Mouse (Mus musculus): ENCODE measurements around the gene Rassf4. TPM values are rescaled to one million over a fixed set of nuclear protein-coding genes. Genes with fewer than 3 reads are reported as not detected.

Rassf4 gene
- polyA plus RNA-seq, 1 experiment: 8.8 TPM

DNA sequence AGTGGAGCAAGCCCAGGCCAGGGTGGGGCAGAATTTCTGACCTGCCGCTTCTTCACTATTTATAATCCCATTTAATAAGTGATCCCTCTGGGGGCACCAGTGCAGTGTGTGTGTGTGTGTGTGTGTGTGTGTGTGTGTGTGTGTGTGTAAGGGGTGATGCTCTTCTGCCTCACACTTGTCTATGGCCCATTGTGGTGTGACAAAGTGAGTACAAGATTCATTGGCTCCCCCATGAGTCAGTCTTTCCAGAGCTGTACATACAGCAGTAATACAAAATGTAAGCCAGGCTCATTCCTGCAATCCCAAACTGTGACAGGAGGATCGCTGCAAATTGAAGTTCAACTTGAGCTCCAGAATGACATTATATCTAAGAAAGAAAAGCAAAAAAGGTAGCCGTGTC lies 8.9 kb downstream of the Rassf4 start:
- TF ChIP-seq FLI1 (IDR thresholded peaks at IDR 0.05; ENCODE audit: low read length) (no peak), GATA1 (IDR thresholded peaks at IDR 0.05; ENCODE audit: borderline replicate concordance, low read length) (no peak)
- peaks cover 28% of the 10 kb centered on the region for H3K27me3 ChIP-seq (replicated peaks)
- H3K9me3 ChIP-seq: no peaks in the 10 kb centered on the region
- no peaks in the 10 kb centered on the region for H3K36me3 ChIP-seq (replicated peaks; ENCODE audit: low read length)
- H3K4me3 ChIP-seq (replicated peaks): no peak overlapping the region
- H3K4me1 ChIP-seq: peaks cover 8% of the 10 kb centered on the region; the same call in 1 of the 2 replicates

DNA sequence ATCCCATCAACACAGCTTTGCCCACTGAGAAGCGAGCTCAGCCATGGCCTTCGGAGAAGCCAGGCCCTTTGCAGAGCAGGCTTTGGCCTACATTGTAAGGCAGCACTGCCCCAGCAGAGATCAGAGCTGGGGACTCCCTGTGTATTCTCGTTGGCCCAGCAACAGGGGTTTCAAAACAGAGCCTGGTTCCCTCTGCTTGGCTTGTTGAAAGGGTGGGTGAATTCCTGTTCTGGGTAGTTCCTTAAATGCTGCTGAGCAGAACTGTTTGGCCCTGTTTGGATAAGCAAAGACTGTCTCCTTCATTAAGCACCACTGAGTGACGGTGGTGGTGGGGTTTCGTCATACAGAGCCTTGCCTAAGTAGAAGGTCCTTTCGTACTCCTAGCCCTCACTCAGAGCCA lies 9.7 kb downstream of the Rassf4 start:
- Histone ChIP-seq H3K9me3 (no peaks in the 10 kb centered on the region), H3K4me1 (peaks cover 8% of the 10 kb centered on the region; the same call in 1 of the 2 replicates), H3K4me3 (replicated peaks) (no peak overlapping the region), H3K27me3 (replicated peaks) (peaks cover 24% of the 10 kb centered on the region), H3K36me3 (replicated peaks; ENCODE audit: low read length) (no peaks in the 10 kb centered on the region)
- no peak for TF ChIP-seq FLI1 (IDR thresholded peaks at IDR 0.05; ENCODE audit: low read length)
- no peak for TF ChIP-seq GATA1 (IDR thresholded peaks at IDR 0.05; ENCODE audit: borderline replicate concordance, low read length)

DNA sequence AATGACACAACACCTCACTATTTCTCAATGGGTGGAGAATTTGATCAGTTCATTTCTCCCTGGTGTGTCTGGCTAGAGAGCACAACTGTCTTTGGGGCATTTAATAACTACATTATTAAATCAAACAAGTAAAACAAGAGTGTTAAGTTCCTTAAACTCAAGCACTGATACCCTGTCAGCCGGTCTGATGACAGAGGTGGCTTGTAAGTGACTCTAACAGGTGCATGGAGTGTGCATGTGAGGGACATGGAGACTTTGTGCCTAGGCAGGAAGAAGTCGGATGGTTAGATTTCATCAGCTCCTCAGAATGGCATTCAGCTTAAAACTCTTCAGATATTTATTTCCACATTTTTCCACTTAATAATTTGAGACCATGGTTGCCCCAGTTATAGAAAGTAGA lies 10.4 kb downstream of the Rassf4 start:
- H3K36me3 ChIP-seq (replicated peaks; ENCODE audit: low read length): no peaks in the 10 kb centered on the region
- no peak overlapping the region for H3K4me3 ChIP-seq (replicated peaks)
- H3K9me3 ChIP-seq: no peaks in the 10 kb centered on the region
- TF ChIP-seq GATA1 (IDR thresholded peaks at IDR 0.05; ENCODE audit: borderline replicate concordance, low read length) (no peak), FLI1 (IDR thresholded peaks at IDR 0.05; ENCODE audit: low read length) (no peak)
- H3K27me3 ChIP-seq (replicated peaks): peaks cover 22% of the 10 kb centered on the region
- peaks cover 1% of the 10 kb centered on the region; the same call in 1 of the 2 replicates for H3K4me1 ChIP-seq

DNA sequence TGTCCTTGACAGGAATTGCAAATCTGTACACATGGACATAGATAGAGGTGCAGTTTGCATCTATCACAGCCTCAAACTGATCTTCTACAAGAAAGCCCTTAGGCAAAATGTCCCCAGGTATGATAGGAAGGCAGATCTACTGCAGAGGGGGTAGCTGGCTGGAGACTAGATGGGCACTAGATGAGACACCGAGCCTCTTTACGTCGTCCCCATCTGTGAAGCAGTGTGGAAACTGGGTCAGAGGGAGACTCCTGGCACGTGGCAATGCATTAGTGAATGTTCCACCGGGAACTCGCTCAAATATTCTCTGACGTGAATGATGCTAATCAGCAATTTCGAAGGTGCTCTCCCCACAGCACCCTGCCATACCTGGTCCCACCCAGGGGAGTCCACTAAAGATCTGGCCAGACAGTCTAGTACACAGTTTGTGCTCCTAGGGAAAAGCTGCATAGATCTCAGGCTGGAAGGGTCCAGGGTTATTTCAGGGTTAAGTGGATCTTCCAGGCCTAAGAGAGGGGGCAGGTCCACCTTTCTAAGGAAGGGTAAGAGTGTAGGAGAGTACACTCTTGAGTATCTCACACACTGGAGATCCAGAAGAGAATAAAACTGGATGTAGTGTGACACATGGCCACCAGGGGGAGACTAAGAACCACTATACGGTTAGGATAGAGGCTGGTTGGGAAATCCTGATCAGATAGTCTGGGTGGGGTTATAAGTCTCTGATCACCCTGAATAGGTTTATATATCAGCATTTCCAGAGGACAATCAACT lies 19.9 kb downstream of the Rassf4 start:
- H3K36me3 ChIP-seq (replicated peaks; ENCODE audit: low read length): no peaks in the 10 kb centered on the region
- no peaks in the 10 kb centered on the region for H3K9me3 ChIP-seq
- H3K4me1 ChIP-seq: peaks cover 47% of the 10 kb centered on the region
- H3K27me3 ChIP-seq (replicated peaks): peaks cover 35% of the 10 kb centered on the region
- no peak overlapping the region for H3K4me3 ChIP-seq (replicated peaks)
- TF ChIP-seq GATA1 (IDR thresholded peaks at IDR 0.05; ENCODE audit: borderline replicate concordance, low read length) (no peak), FLI1 (IDR thresholded peaks at IDR 0.05; ENCODE audit: low read length) (no peak)

DNA sequence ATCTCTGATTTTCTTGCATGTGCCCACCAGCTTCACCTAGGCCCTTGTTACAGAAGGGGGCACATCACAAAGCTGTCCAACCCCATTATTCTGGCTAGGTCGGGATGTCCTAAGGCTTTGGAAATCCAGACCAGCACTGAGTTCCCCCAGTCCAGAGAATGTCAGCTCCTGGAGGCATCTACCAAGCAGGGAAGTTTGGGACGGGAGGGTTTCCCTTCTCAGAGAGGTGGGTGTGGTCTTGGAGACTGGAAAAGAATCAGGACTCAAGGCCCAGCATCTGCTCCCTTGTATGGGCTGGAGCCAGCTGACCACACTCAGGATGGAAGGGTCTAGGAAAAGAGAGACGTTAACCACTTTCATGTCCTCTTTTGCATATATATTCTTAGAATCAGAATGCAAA lies 20.6 kb downstream of the Rassf4 start:
- no peaks in the 10 kb centered on the region for H3K9me3 ChIP-seq
- H3K36me3 ChIP-seq (replicated peaks; ENCODE audit: low read length): no peaks in the 10 kb centered on the region
- H3K4me3 ChIP-seq (replicated peaks): no peak overlapping the region
- peaks cover 35% of the 10 kb centered on the region for H3K27me3 ChIP-seq (replicated peaks)
- H3K4me1 ChIP-seq: peaks cover 51% of the 10 kb centered on the region
- TF ChIP-seq GATA1 (IDR thresholded peaks at IDR 0.05; ENCODE audit: borderline replicate concordance, low read length) (no peak), FLI1 (IDR thresholded peaks at IDR 0.05; ENCODE audit: low read length) (no peak)

DNA sequence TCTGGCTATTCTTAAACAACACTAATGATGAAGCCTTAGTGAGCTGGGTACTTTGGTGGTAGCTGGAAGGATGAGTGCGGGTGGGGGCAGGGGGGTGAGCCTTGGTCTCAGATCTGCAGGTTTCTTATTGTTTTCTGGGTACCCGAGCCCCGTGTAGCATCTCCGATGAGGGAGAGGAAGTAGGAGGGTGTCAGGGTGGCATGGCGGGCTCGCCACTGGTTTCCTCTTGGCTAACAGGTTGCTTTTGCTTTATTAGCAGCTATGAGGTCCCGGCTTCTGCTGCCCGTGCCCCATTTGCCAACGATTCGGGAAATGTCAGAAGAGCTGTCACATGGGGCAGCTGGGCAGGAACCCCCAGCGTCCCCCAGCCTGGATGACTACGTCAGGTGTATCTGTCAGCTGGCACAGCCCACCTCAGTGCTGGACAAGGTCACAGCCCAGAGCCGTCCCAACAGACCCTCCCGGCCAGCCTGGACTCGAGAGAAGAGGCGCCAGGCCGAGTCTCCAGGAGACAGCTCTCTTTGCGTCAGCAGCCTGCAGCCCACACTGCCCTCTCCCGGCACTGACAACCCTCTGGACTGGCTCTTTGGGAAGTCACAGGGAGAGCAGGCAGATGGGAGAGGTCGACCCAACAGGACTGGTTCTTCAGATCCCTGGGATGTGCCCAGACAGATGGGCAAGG lies 22.2 kb downstream of the Rassf4 start:
- Histone ChIP-seq H3K36me3 (replicated peaks; ENCODE audit: low read length) (peaks cover 2% of the 10 kb centered on the region), H3K9me3 (no peaks in the 10 kb centered on the region), H3K4me1 (peaks cover 61% of the 10 kb centered on the region), H3K4me3 (replicated peaks) (no peak overlapping the region), H3K27me3 (replicated peaks) (peaks cover 33% of the 10 kb centered on the region)
- no peak for TF ChIP-seq FLI1 (IDR thresholded peaks at IDR 0.05; ENCODE audit: low read length)

DNA sequence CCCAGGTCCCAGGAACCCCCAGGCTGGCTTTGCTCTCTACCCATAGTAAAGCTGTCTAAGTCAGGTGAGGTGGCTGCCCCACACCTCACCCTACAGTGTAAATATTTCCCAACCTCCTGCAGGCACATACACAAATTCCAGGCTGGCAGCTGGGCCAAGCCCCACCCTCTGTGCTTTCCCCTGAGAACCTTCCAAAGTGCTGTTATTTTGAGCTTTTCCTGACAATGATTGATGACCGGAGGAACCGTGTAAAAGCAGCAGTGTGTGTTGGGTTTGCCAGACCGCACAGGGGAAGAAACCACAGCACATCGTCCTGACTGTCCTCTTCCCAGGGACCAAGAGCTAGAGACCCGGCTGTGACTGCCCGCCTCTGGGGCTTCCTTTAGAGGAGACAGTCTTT lies 23.3 kb downstream of the Rassf4 start, which contains the start of gene Depp1:
Gene Depp1 (plus strand): TSS at position 204 of the 400 bp plus-strand sequence.
- H3K27me3 ChIP-seq (replicated peaks): peaks cover 33% of the 10 kb centered on the region
- H3K36me3 ChIP-seq (replicated peaks; ENCODE audit: low read length): peaks cover 2% of the 10 kb centered on the region
- H3K4me3 ChIP-seq (replicated peaks): peak within 1 kb of the TSS; percentile 35
- no peaks in the 10 kb centered on the region for H3K9me3 ChIP-seq
- H3K4me1 ChIP-seq: peaks cover 68% of the 10 kb centered on the region
- no peak for TF ChIP-seq FLI1 (IDR thresholded peaks at IDR 0.05; ENCODE audit: low read length)
- TF ChIP-seq GATA1 (IDR thresholded peaks at IDR 0.05; ENCODE audit: borderline replicate concordance, low read length): no peak

DNA sequence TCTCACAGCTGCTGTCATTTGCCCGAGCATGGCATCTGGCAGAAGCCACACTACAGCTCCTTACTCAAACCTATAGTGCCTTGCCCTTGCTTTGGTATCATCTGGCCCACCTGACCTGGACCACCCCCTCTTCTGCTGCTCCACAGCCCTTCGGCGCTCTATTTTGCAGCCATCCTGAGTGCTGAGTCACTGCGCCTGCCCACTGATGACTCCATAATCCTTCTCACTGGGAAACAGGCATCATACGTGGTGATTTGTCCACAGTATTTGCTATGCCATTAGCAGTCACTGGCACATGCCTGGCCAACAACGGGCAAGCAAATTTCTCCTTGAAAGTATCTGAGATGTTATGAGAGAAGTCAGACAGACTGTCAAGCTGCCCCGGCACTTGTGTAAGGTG lies 23.9 kb downstream of the Rassf4 start:
- Histone ChIP-seq H3K9me3 (no peaks in the 10 kb centered on the region), H3K27me3 (replicated peaks) (peaks cover 37% of the 10 kb centered on the region), H3K36me3 (replicated peaks; ENCODE audit: low read length) (peaks cover 2% of the 10 kb centered on the region), H3K4me1 (peaks cover 68% of the 10 kb centered on the region), H3K4me3 (replicated peaks) (peak overlapping the region; percentile 35)
- TF ChIP-seq GATA1 (IDR thresholded peaks at IDR 0.05; ENCODE audit: borderline replicate concordance, low read length) (no peak), FLI1 (IDR thresholded peaks at IDR 0.05; ENCODE audit: low read length) (no peak)

DNA sequence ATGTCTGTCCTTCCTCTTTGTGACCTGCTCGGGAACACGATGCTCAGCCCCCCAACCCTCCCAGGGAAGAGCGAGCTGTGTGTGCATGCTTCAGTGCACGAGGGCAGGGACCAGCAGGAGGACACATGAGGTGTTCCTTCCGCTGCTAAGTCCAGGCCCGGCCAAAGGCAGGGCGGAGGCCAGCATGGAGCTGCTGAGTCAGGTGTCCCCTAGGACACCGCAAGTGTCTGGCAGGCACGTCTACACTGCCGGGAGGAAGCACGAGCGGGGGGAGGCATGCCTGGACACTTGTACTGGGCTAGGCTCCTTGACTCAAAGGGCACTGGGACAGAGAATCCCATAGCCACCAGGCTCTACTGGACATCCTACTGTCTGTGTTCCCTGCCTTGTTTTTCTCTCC lies 26.0 kb downstream of the Rassf4 start:
- Histone ChIP-seq H3K4me3 (replicated peaks) (peak overlapping the region; percentile 26), H3K4me1 (peaks cover 81% of the 10 kb centered on the region), H3K36me3 (replicated peaks; ENCODE audit: low read length) (peaks cover 2% of the 10 kb centered on the region), H3K9me3 (no peaks in the 10 kb centered on the region), H3K27me3 (replicated peaks) (peaks cover 24% of the 10 kb centered on the region)
- TF ChIP-seq GATA1 (IDR thresholded peaks at IDR 0.05; ENCODE audit: borderline replicate concordance, low read length) (no peak), FLI1 (IDR thresholded peaks at IDR 0.05; ENCODE audit: low read length) (no peak)

DNA sequence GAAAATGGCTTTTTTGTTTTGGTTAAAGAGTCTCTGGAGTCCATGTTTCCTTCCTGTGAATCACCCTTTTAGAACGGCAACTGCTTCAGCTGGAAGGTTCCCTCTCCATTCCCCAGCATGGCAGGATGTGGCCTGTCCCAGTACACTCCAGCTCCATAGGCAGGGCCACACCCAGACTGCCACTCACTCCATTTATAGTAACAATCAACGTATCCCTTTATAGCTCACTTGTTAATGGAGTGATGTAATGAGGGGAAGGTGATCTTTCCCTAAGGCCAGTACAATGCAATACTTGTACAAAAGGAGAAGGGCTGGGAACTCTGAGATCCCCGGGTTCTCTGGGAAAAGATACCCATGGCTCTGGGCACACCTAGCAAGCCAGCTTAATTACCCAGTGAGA lies 29.4 kb downstream of the Rassf4 start:
- peaks cover 13% of the 10 kb centered on the region for H3K27me3 ChIP-seq (replicated peaks)
- peaks cover 2% of the 10 kb centered on the region for H3K36me3 ChIP-seq (replicated peaks; ENCODE audit: low read length)
- no peak overlapping the region for H3K4me3 ChIP-seq (replicated peaks)
- TF ChIP-seq FLI1 (IDR thresholded peaks at IDR 0.05; ENCODE audit: low read length) (no peak), GATA1 (IDR thresholded peaks at IDR 0.05; ENCODE audit: borderline replicate concordance, low read length) (no peak)
- peaks cover 65% of the 10 kb centered on the region for H3K4me1 ChIP-seq
- H3K9me3 ChIP-seq: no peaks in the 10 kb centered on the region
